Mouse (Mus musculus): ENCODE data around the gene Fam81a. TPM values are rescaled to one million over a fixed set of nuclear protein-coding genes. Genes with fewer than 3 reads are reported as not detected.

Fam81a gene
- polyA plus RNA-seq, 1 experiment from 2014 or later: 46.6 TPM

GRCm38 (mm10) chr9:70044865-70045264 is 97.5 kb downstream of the Fam81a start:
- Histone ChIP-seq H3K36me3 (ENCODE audit: control insufficient read depth, insufficient read depth, low read length) (no peaks in the 10 kb centered on the region), H3K27ac (replicated peaks in 1 of 2; ENCODE audit: control insufficient read depth in 1 of 2, insufficient read depth in 1 of 2, low read depth in 2 of 2, low read length in 2 of 2) (no peak overlapping the region), H3K9ac (ENCODE audit: low read length) (no peak overlapping the region), H3K4me2 (ENCODE audit: low read length) (no peak overlapping the region), H3K4me3 (ENCODE audit: control insufficient read depth in 1 of 2, insufficient read depth in 1 of 2, low read depth in 1 of 2, low read length in 2 of 2) (no peak overlapping the region), H3K9me3 (ENCODE audit: control insufficient read depth, low read length) (no peaks in the 10 kb centered on the region), H3K4me1 (ENCODE audit: control insufficient read depth in 2 of 2, insufficient read depth in 2 of 2, low read length in 2 of 2) (peaks cover 5 to 17% of the 10 kb centered on the region in 2 experiments), H3K27me3 (ENCODE audit: control insufficient read depth, insufficient read depth, low read length) (no peaks in the 10 kb centered on the region)
- no peak for ATAC-seq (ENCODE audit: insufficient number of reproducible peaks, insufficient read depth, low FRiP score, low read depth)
- WGBS: 61% methylated on average over 2 of the region's 2 CpGs

GRCm38 (mm10) chr9:70042935-70043334 is 99.4 kb downstream of the Fam81a start:
- Histone ChIP-seq H3K36me3 (ENCODE audit: control insufficient read depth, insufficient read depth, low read length) (no peaks in the 10 kb centered on the region), H3K4me2 (ENCODE audit: low read length) (no peak overlapping the region), H3K4me3 (ENCODE audit: control insufficient read depth in 1 of 2, insufficient read depth in 1 of 2, low read depth in 1 of 2, low read length in 2 of 2) (no peak overlapping the region), H3K9me3 (ENCODE audit: control insufficient read depth, low read length) (0 out of 2 replicates have a peak, but pooled peaks cover 3% of the 10 kb centered on the region), H3K9ac (ENCODE audit: low read length) (no peak overlapping the region), H3K27me3 (ENCODE audit: control insufficient read depth, insufficient read depth, low read length) (no peaks in the 10 kb centered on the region), H3K27ac (replicated peaks in 1 of 2; ENCODE audit: control insufficient read depth in 1 of 2, insufficient read depth in 1 of 2, low read depth in 2 of 2, low read length in 2 of 2) (no peak overlapping the region), H3K4me1 (ENCODE audit: control insufficient read depth in 2 of 2, insufficient read depth in 2 of 2, low read length in 2 of 2) (peaks cover 2 to 4% of the 10 kb centered on the region in 2 experiments; a peak in 2 of 4 replicates)
- WGBS: 80% methylated on average over 1 of the region's 1 CpGs
- ATAC-seq (ENCODE audit: insufficient number of reproducible peaks, insufficient read depth, low FRiP score, low read depth): no peak

- Histone ChIP-seq H3K27ac (replicated peaks in 1 of 2; ENCODE audit: control insufficient read depth in 1 of 2, insufficient read depth in 1 of 2, low read depth in 2 of 2, low read length in 2 of 2) (no peak overlapping the region), H3K4me1 (ENCODE audit: control insufficient read depth in 2 of 2, insufficient read depth in 2 of 2, low read length in 2 of 2) (peaks cover 2 to 4% of the 10 kb centered on the region in 2 experiments; a peak in 2 of 4 replicates), H3K4me2 (ENCODE audit: low read length) (no peak overlapping the region), H3K9ac (ENCODE audit: low read length) (no peak overlapping the region), H3K4me3 (ENCODE audit: control insufficient read depth in 1 of 2, insufficient read depth in 1 of 2, low read depth in 1 of 2, low read length in 2 of 2) (no peak overlapping the region), H3K27me3 (ENCODE audit: control insufficient read depth, insufficient read depth, low read length) (no peaks in the 10 kb centered on the region), H3K36me3 (ENCODE audit: control insufficient read depth, insufficient read depth, low read length) (no peaks in the 10 kb centered on the region), H3K9me3 (ENCODE audit: control insufficient read depth, low read length) (0 out of 2 replicates have a peak, but pooled peaks cover 3% of the 10 kb centered on the region)
- 92% methylated on average over 4 of the region's 4 CpGs for WGBS
- ATAC-seq (ENCODE audit: insufficient number of reproducible peaks, insufficient read depth, low FRiP score, low read depth): no peak
Measured at GRCm38 (mm10) chr9:70042137-70042536, 100.2 kb downstream of the Fam81a start.

DNA sequence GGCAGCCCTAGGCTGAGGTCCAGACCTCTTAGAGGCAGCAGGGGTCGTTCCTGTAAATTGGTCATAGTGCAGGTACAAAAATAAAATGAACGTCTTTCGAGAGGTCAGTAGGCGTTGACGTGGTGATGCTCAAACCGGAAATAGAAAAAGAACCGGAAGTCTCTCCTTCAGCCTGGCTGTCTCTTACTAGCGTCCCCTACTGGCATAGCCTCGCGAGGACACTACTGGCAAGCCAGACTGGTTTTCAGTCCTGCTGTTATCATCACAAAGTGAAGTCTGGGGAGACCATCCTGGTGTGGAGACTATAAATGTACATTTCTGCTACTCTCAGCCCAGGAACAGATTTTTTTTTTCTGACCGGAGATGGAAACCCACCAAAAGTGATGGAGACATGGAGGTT is 101.8 kb downstream of the Fam81a start:
- Histone ChIP-seq H3K4me3 (ENCODE audit: control insufficient read depth in 1 of 2, insufficient read depth in 1 of 2, low read depth in 1 of 2, low read length in 2 of 2) (no peak overlapping the region), H3K27ac (replicated peaks in 1 of 2; ENCODE audit: control insufficient read depth in 1 of 2, insufficient read depth in 1 of 2, low read depth in 2 of 2, low read length in 2 of 2) (no peak overlapping the region), H3K36me3 (ENCODE audit: control insufficient read depth, insufficient read depth, low read length) (no peaks in the 10 kb centered on the region), H3K9me3 (ENCODE audit: control insufficient read depth, low read length) (0 out of 2 replicates have a peak, but pooled peaks cover 3% of the 10 kb centered on the region), H3K4me2 (ENCODE audit: low read length) (no peak overlapping the region), H3K27me3 (ENCODE audit: control insufficient read depth, insufficient read depth, low read length) (no peaks in the 10 kb centered on the region), H3K9ac (ENCODE audit: low read length) (no peak overlapping the region), H3K4me1 (ENCODE audit: control insufficient read depth in 2 of 2, insufficient read depth in 2 of 2, low read length in 2 of 2) (no peaks in the 10 kb centered on the region)
- 64% methylated on average over 11 of the region's 11 CpGs for WGBS
- no peak for ATAC-seq (ENCODE audit: insufficient number of reproducible peaks, insufficient read depth, low FRiP score, low read depth)

DNA sequence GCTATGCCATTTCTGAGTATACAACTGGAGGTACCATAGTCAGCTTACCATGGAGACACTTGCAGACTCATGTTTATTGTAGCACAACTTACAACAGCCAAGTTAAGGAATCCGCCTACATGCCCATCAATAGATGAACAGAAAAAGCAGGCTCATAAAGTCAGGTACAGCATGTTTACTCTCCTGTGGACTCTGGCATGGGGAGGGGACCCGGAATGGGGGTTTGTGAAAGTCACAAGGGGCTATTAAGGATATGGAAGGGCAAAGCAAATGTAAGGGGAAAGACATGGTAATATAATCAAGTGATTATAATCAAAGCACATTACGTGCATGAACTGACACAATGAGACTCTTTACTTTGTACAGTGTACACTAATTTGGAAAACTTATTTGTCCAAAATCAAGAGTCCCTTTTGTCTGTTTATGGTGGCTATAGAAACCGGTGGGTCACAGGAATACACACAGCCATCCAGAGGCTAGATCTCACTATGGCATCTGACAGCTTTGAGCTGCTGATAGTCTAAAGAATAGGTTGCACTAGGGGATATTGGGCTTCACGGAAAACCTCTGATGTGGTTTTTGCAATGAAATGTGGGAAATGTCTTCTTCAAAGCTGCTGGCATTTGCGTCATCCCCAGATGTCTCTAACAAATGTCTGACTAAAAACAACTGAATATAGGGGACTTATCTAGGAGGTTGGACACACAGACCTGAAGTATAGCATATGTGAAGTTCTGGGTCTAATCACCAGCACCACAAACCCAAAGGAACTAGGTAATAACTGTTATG is 102.6 kb downstream of the Fam81a start:
- Histone ChIP-seq H3K27ac (replicated peaks in 1 of 2; ENCODE audit: control insufficient read depth in 1 of 2, insufficient read depth in 1 of 2, low read depth in 2 of 2, low read length in 2 of 2) (no peak overlapping the region), H3K27me3 (ENCODE audit: control insufficient read depth, insufficient read depth, low read length) (no peaks in the 10 kb centered on the region), H3K4me2 (ENCODE audit: low read length) (no peak overlapping the region), H3K9me3 (ENCODE audit: control insufficient read depth, low read length) (0 out of 2 replicates have a peak, but pooled peaks cover 3% of the 10 kb centered on the region), H3K9ac (ENCODE audit: low read length) (no peak overlapping the region), H3K4me1 (ENCODE audit: control insufficient read depth in 2 of 2, insufficient read depth in 2 of 2, low read length in 2 of 2) (no peaks in the 10 kb centered on the region), H3K36me3 (ENCODE audit: control insufficient read depth, insufficient read depth, low read length) (no peaks in the 10 kb centered on the region), H3K4me3 (ENCODE audit: control insufficient read depth in 1 of 2, insufficient read depth in 1 of 2, low read depth in 1 of 2, low read length in 2 of 2) (no peak overlapping the region)
- WGBS: 79% methylated on average over 6 of the region's 6 CpGs
- ATAC-seq (ENCODE audit: insufficient number of reproducible peaks, insufficient read depth, low FRiP score, low read depth): no peak

Other genes with a start within 250 kb of the Fam81a start
- 125 and 126 TPM in 2 replicates for gene Bnip2, start 153.1 kb downstream of the Fam81a start, polyA plus RNA-seq (2014; fragmentation: Nextera tagmentation; extraction: Ambion mirVana)
- gene Gtf2a2, start 130.0 kb downstream of the Fam81a start, polyA plus RNA-seq (2014; fragmentation: Nextera tagmentation; extraction: Ambion mirVana): 184 and 187 TPM in 2 replicates
- not detected in 2 replicates for gene Gcnt3, start 104.5 kb downstream of the Fam81a start, polyA plus RNA-seq (2014; fragmentation: Nextera tagmentation; extraction: Ambion mirVana)
- gene Myo1e, start 64.8 kb upstream of the Fam81a start, polyA plus RNA-seq (2014; fragmentation: Nextera tagmentation; extraction: Ambion mirVana): 11.2 and 11.3 TPM in 2 replicates

All from heart, embryonic 14.5 days (tissue).